Mouse (Mus musculus): Measurements from ENCODE around the gene 1110051M20Rik. TPM values are rescaled to one million over a fixed set of nuclear protein-coding genes. Genes with fewer than 3 reads are reported as not detected.

The 1110051M20Rik gene
- polyA plus RNA-seq, 1 experiment from 2014 or later = 102 TPM

GRCm38 (mm10) chr2:91461341-91461740 lies 16.8 kb upstream of the 1110051M20Rik start:
- ATAC-seq (replicated peaks; ENCODE audit: low FRiP score) = no peak
- no peak overlapping the region for H3K27ac ChIP-seq (ENCODE audit: low read depth, low read length)
- H3K4me2 ChIP-seq (ENCODE audit: low read depth, low read length, severe bottlenecking) = no peak overlapping the region
- peaks cover 32% of the 10 kb centered on the region for H3K4me1 ChIP-seq (replicated peaks; ENCODE audit: control insufficient read depth, insufficient read depth, low read length)
- H3K4me3 ChIP-seq (ENCODE audit: low read depth, low read length) = no peak overlapping the region
- H3K9me3 ChIP-seq (ENCODE audit: control insufficient read depth, low read length) = no peaks in the 10 kb centered on the region
- H3K36me3 ChIP-seq (ENCODE audit: control insufficient read depth, insufficient read depth, low read length) = no peaks in the 10 kb centered on the region
- WGBS = 58% methylated on average over 3 of the region's 3 CpGs
- peak; percentile 49 for DNase-seq (ENCODE audit: low spot score)
- H3K27me3 ChIP-seq (ENCODE audit: control insufficient read depth, insufficient read depth, low read length) = no peaks in the 10 kb centered on the region
- peak overlapping the region; percentile 24 for H3K9ac ChIP-seq (ENCODE audit: low read length)

- Histone ChIP-seq H3K9me3 (ENCODE audit: control insufficient read depth, low read length) (no peaks in the 10 kb centered on the region), H3K27me3 (ENCODE audit: control insufficient read depth, insufficient read depth, low read length) (no peaks in the 10 kb centered on the region), H3K4me1 (replicated peaks; ENCODE audit: control insufficient read depth, insufficient read depth, low read length) (peaks cover 32% of the 10 kb centered on the region), H3K4me3 (ENCODE audit: low read depth, low read length) (no peak overlapping the region), H3K9ac (ENCODE audit: low read length) (no peak overlapping the region), H3K27ac (ENCODE audit: low read depth, low read length) (no peak overlapping the region), H3K36me3 (ENCODE audit: control insufficient read depth, insufficient read depth, low read length) (no peaks in the 10 kb centered on the region), H3K4me2 (ENCODE audit: low read depth, low read length, severe bottlenecking) (no peak overlapping the region)
- WGBS = 73% methylated on average over 7 of the region's 7 CpGs
- no peak for ATAC-seq (replicated peaks; ENCODE audit: low FRiP score)
- peak; percentile 43 for DNase-seq (ENCODE audit: low spot score)
Observed at GRCm38 (mm10) chr2:91460771-91461170, 16.3 kb upstream of the 1110051M20Rik start.

GRCm38 (mm10) chr2:91460076-91460475 lies 15.6 kb upstream of the 1110051M20Rik start:
- Histone ChIP-seq H3K27ac (ENCODE audit: low read depth, low read length) (no peak overlapping the region), H3K4me3 (ENCODE audit: low read depth, low read length) (peak overlapping the region; percentile 80; the same call in 1 of the 2 replicates), H3K4me2 (ENCODE audit: low read depth, low read length, severe bottlenecking) (no peak overlapping the region), H3K9me3 (ENCODE audit: control insufficient read depth, low read length) (no peaks in the 10 kb centered on the region), H3K4me1 (replicated peaks; ENCODE audit: control insufficient read depth, insufficient read depth, low read length) (peaks cover 32% of the 10 kb centered on the region), H3K36me3 (ENCODE audit: control insufficient read depth, insufficient read depth, low read length) (no peaks in the 10 kb centered on the region), H3K9ac (ENCODE audit: low read length) (no peak overlapping the region), H3K27me3 (ENCODE audit: control insufficient read depth, insufficient read depth, low read length) (no peaks in the 10 kb centered on the region)
- peak; percentile 60 for DNase-seq (ENCODE audit: low spot score)
- 93% methylated on average over 6 of the region's 6 CpGs for WGBS
- no peak for ATAC-seq (replicated peaks; ENCODE audit: low FRiP score)

DNA sequence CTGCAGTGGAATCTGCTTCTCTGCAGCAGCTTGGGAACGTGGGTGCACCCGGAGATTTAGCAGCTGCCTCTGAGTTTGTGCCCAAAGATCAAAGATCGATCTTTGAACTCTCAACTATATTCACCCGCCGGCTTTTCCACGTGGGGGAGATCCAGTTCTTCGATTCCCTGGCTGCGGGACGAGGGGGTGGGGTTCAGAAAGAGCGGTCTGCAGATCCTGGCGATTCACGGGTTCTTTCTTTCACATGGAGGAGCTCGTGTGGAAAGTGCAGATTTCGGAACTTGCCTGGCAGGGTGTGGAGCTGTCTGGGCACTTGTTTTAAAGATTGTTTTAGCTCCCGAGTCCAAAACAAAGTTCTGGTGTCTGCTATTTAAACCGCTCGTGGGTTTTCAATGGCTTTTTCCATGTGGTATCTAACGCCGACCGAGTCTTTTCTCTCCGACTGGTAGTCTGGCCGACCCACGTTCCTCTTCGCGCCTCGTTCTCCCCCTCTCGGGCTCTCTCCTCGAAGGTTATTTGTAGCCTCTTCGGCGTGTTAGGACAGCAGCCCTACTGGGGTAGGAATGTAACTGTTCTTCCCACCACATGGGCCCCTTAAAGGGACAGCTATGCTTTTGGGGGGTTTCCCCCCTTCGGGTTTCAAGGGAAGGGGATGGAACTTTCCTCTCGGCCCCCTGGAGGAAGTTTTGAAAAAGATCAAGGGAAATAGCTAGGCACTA lies 14.3 kb upstream of the 1110051M20Rik start:
- under 1% methylated on average over 32 of the region's 32 CpGs for WGBS
- ATAC-seq (replicated peaks; ENCODE audit: low FRiP score) = peak; percentile 28; the same call in 1 of the 2 replicates
- peak; percentile 76 for DNase-seq (ENCODE audit: low spot score)
- Histone ChIP-seq H3K4me3 (ENCODE audit: low read depth, low read length) (peak overlapping the region; percentile 80), H3K9ac (ENCODE audit: low read length) (peak overlapping the region; percentile 93), H3K4me2 (ENCODE audit: low read depth, low read length, severe bottlenecking) (peak overlapping the region; percentile 87), H3K36me3 (ENCODE audit: control insufficient read depth, insufficient read depth, low read length) (no peaks in the 10 kb centered on the region), H3K27me3 (ENCODE audit: control insufficient read depth, insufficient read depth, low read length) (no peaks in the 10 kb centered on the region; the same call in 1 of the 2 replicates), H3K27ac (ENCODE audit: low read depth, low read length) (peak overlapping the region; percentile 88), H3K9me3 (ENCODE audit: control insufficient read depth, low read length) (no peaks in the 10 kb centered on the region), H3K4me1 (replicated peaks; ENCODE audit: control insufficient read depth, insufficient read depth, low read length) (peaks cover 32% of the 10 kb centered on the region)

GRCm38 (mm10) chr2:91458252-91458672 lies 13.8 kb upstream of the 1110051M20Rik start:
- Histone ChIP-seq H3K4me3 (ENCODE audit: low read depth, low read length) (peak overlapping the region; percentile 80), H3K36me3 (ENCODE audit: control insufficient read depth, insufficient read depth, low read length) (no peaks in the 10 kb centered on the region), H3K27me3 (ENCODE audit: control insufficient read depth, insufficient read depth, low read length) (no peaks in the 10 kb centered on the region; the same call in 1 of the 2 replicates), H3K4me1 (replicated peaks; ENCODE audit: control insufficient read depth, insufficient read depth, low read length) (peaks cover 32% of the 10 kb centered on the region), H3K9ac (ENCODE audit: low read length) (peak overlapping the region; percentile 93), H3K27ac (ENCODE audit: low read depth, low read length) (peak overlapping the region; percentile 88), H3K9me3 (ENCODE audit: control insufficient read depth, low read length) (no peaks in the 10 kb centered on the region), H3K4me2 (ENCODE audit: low read depth, low read length, severe bottlenecking) (peak overlapping the region; percentile 87)
- DNase-seq (ENCODE audit: low spot score) (peak; percentile 81), ATAC-seq (replicated peaks; ENCODE audit: low FRiP score) (peak; percentile 56)
- WGBS = under 1% methylated on average over 21 of the region's 21 CpGs

DNA sequence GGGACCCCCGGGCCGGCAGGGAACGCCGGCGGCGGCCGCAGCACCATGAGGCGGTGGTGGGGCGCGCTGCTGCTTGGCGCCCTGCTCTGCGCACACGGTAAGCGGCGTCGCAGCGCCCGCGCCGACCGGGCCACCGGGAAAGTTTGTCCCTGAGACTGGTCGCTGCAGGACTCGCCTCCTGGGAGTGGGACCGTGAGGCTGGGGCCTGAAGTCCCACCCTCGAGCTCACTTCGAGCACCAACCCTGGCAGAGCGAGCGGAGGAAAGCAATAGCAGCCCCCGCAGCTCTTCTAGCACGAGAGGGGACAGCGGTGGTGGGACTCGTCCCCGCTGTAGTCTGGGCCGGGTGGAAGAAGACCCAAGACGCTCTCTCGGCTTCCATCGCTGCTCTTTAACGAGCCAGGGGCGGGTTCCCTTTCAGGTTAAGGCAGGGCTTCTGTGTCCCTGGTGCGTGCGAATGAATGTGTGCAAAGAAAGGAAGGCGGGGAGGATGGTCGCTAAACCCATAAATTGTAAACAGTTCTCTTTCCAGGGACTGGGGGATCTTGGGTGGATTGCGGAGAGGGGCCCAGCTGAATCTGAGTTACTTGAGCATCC lies 13.2 kb upstream of the 1110051M20Rik start:
- Histone ChIP-seq H3K9me3 (ENCODE audit: control insufficient read depth, low read length) (no peaks in the 10 kb centered on the region), H3K36me3 (ENCODE audit: control insufficient read depth, insufficient read depth, low read length) (no peaks in the 10 kb centered on the region), H3K27ac (ENCODE audit: low read depth, low read length) (peak overlapping the region; percentile 88), H3K4me1 (replicated peaks; ENCODE audit: control insufficient read depth, insufficient read depth, low read length) (peaks cover 29% of the 10 kb centered on the region), H3K9ac (ENCODE audit: low read length) (peak overlapping the region; percentile 93), H3K27me3 (ENCODE audit: control insufficient read depth, insufficient read depth, low read length) (no peaks in the 10 kb centered on the region; the same call in 1 of the 2 replicates), H3K4me2 (ENCODE audit: low read depth, low read length, severe bottlenecking) (peak overlapping the region; percentile 87), H3K4me3 (ENCODE audit: low read depth, low read length) (peak overlapping the region; percentile 80)
- 0% methylated on average over 43 of the region's 45 CpGs for WGBS
- DNase-seq (ENCODE audit: low spot score) (peak; percentile 74), ATAC-seq (replicated peaks; ENCODE audit: low FRiP score) (peak; percentile 63)

GRCm38 (mm10) chr2:91457259-91457655 lies 12.8 kb upstream of the 1110051M20Rik start, which contains the start of gene Lrp4:
Lrp4 (plus strand) TSS chr2:91457511.
- DNase-seq (ENCODE audit: low spot score) (peak; percentile 88), ATAC-seq (replicated peaks; ENCODE audit: low FRiP score) (peak; percentile 72)
- Histone ChIP-seq H3K4me2 (ENCODE audit: low read depth, low read length, severe bottlenecking) (peak within 1 kb of the TSS; percentile 87), H3K9me3 (ENCODE audit: control insufficient read depth, low read length) (no peaks in the 10 kb centered on the region), H3K27ac (ENCODE audit: low read depth, low read length) (peak within 1 kb of the TSS; percentile 88), H3K9ac (ENCODE audit: low read length) (peak within 1 kb of the TSS; percentile 93), H3K36me3 (ENCODE audit: control insufficient read depth, insufficient read depth, low read length) (no peaks in the 10 kb centered on the region), H3K27me3 (ENCODE audit: control insufficient read depth, insufficient read depth, low read length) (no peaks in the 10 kb centered on the region; the same call in 1 of the 2 replicates), H3K4me1 (replicated peaks; ENCODE audit: control insufficient read depth, insufficient read depth, low read length) (peaks cover 24% of the 10 kb centered on the region), H3K4me3 (ENCODE audit: low read depth, low read length) (peak within 1 kb of the TSS; percentile 80)
- 0% methylated on average over 25 of the region's 36 CpGs for WGBS

DNA sequence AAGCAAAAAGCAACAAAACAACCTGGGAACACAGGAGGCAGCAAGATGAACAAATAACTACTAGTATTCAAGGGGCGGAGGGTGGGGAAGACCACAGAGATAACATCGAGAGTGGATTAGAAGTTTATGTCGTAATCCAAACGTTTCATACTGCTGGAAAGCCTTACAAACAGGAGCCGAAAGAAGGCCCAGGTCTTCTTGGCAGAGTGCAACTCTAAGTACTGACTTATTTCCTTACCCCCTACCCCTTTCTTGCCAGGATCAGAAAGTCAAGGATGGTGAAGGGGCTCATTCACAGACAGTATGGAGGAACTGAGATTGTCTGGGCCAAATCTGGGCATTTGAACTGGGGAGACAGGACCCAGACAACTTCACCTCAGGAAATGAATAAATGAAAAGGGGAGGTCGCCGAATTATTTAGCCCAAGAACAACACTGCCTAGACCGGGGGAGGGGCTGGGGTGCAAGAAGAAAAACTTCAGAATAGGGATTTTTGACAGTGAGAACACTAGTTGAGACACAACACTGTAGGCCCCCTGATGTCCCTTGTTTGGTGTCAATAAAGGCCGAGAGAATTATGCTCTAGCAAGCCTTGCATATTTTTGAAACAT lies 12.1 kb upstream of the 1110051M20Rik start:
- H3K9me3 ChIP-seq (ENCODE audit: control insufficient read depth, low read length) = no peaks in the 10 kb centered on the region
- peak overlapping the region; percentile 87 for H3K4me2 ChIP-seq (ENCODE audit: low read depth, low read length, severe bottlenecking)
- H3K36me3 ChIP-seq (ENCODE audit: control insufficient read depth, insufficient read depth, low read length) = no peaks in the 10 kb centered on the region
- ATAC-seq (replicated peaks; ENCODE audit: low FRiP score) (peak; percentile 2; the same call in 1 of the 2 replicates), DNase-seq (ENCODE audit: low spot score) (no peak)
- peak overlapping the region; percentile 93 for H3K9ac ChIP-seq (ENCODE audit: low read length)
- 40% methylated on average over 9 of the region's 9 CpGs for WGBS
- H3K4me3 ChIP-seq (ENCODE audit: low read depth, low read length) = peak overlapping the region; percentile 80
- no peaks in the 10 kb centered on the region; the same call in 1 of the 2 replicates for H3K27me3 ChIP-seq (ENCODE audit: control insufficient read depth, insufficient read depth, low read length)
- peak overlapping the region; percentile 53 for H3K27ac ChIP-seq (ENCODE audit: low read depth, low read length)
- peaks cover 18% of the 10 kb centered on the region for H3K4me1 ChIP-seq (replicated peaks; ENCODE audit: control insufficient read depth, insufficient read depth, low read length)
